Mouse (Mus musculus) lung, postnatal 0 days (tissue): ENCODE measurements at regions not wholly inside any gene's neighbourhood (a gene's known extent, or its start where the extent isn't known, plus 50 kb on each side); places are given as distances from the start of the nearest gene placed in this dataset.

Experiments
- ATAC-seq: fragments of 200-750 bp; cut with Nextera tagmentation; 2 replicates; pipeline ENCODE4 v1.8.0; 2017; ENCODE audit warnings: moderate library complexity
- DNase-seq: peaks from one replicate; pipeline ENCODE4 v3.0.0-alpha.2; 2016; ENCODE audit warnings: low spot score
- H3K27ac ChIP-seq: fragments of 300-500 bp; sonication (generic); 2 replicates; pipeline ENCODE4 v1.5.1; 2014; ENCODE audit warnings: antibody characterized with exemption, mild to moderate bottlenecking, low read length, mixed read lengths
- H3K27me3 ChIP-seq: fragments of 300-500 bp; sonication (generic); replicated peaks from 2 replicates; pipeline ENCODE4 v1.6.1; 2014; ENCODE audit warnings: low read length, mixed read lengths; ENCODE audit not compliant: insufficient read depth
- H3K36me3 ChIP-seq: fragments of 300-500 bp; sonication (generic); 2 replicates; pipeline ENCODE4 v1.6.1; 2014; ENCODE audit warnings: low read length, mixed read lengths; ENCODE audit not compliant: insufficient read depth
- H3K4me1 ChIP-seq: fragments of 300-500 bp; sonication (generic); 2 replicates; pipeline ENCODE4 v1.6.1; 2014; ENCODE audit warnings: antibody characterized with exemption, low read depth, low read length, mixed read lengths; ENCODE audit not compliant: insufficient read depth
- H3K4me2 ChIP-seq: fragments of 300-500 bp; sonication (generic); replicated peaks from 2 replicates; pipeline ENCODE4 v1.6.1; 2014; ENCODE audit warnings: low read depth, mild to moderate bottlenecking, low read length, moderate library complexity, mixed read lengths
- H3K4me3 ChIP-seq: fragments of 300-500 bp; sonication (generic); 2 replicates; pipeline ENCODE4 v1.5.1; 2014; ENCODE audit warnings: low read depth, low read length
- H3K9ac ChIP-seq: fragments of 300-500 bp; sonication (generic); replicated peaks from 2 replicates; pipeline ENCODE4 v1.6.1; 2014; ENCODE audit warnings: low read depth, mild to moderate bottlenecking
- H3K9me3 ChIP-seq: fragments of 300-500 bp; sonication (generic); 2 replicates; pipeline ENCODE4 v1.6.1; 2016; ENCODE audit warnings: low read length, mixed read lengths
- CTCF ChIP-seq: IDR thresholded peaks from 2 replicates; pipeline ENCODE4 v1.5.1; 2016; ENCODE audit warnings: antibody characterized with exemption, mild to moderate bottlenecking
- EP300 ChIP-seq: IDR thresholded peaks from 2 replicates; pipeline ENCODE4 v1.6.1; 2016; ENCODE audit warnings: antibody characterized with exemption, mild to moderate bottlenecking, control low read depth
- WGBS: fragments of 180-500 bp; shearing (Covaris S2); extraction: QIAGEN DNeasy Blood & Tissue Kit; methylation state at CpG from one replicate; pipeline ENCODE4 v1.1.7; 2014; 5-methylcytosine and 5-hydroxymethylcytosine counted together

DNA sequence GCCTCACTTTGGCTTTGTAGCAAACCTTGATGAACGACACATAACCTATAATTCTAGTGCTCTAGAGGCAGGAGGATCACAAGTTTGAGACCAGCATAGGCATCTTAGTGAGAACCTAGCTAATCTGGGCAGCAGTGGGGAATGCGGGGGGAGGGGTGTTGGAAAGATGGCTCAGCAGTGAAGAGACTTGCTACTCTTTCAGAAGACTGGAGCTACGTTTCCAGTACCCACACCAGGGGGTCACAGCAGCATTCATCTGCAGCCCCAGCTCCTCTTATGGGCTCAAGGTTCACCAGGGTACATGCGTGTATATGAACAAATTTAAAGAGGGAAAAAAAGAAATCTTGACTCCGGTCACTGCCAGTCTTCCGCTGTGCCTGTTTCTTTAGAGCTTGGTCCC is 55.5 kb upstream of the Nkx1-1 start:
- no peak overlapping the region for H3K4me2 ChIP-seq
- H3K27me3 ChIP-seq, result no peaks in the 10 kb centered on the region
- no peak overlapping the region for H3K27ac ChIP-seq
- no peaks in the 10 kb centered on the region for H3K9me3 ChIP-seq
- ATAC-seq (no peak), DNase-seq (no peak)
- no peaks in the 10 kb centered on the region for H3K36me3 ChIP-seq
- H3K4me1 ChIP-seq, result no peaks in the 10 kb centered on the region
- WGBS, result 68% methylated on average over 6 of the region's 6 CpGs
- H3K9ac ChIP-seq, result no peak overlapping the region
- TF ChIP-seq EP300 (no peak), CTCF (no peak)
- no peak overlapping the region for H3K4me3 ChIP-seq

DNA sequence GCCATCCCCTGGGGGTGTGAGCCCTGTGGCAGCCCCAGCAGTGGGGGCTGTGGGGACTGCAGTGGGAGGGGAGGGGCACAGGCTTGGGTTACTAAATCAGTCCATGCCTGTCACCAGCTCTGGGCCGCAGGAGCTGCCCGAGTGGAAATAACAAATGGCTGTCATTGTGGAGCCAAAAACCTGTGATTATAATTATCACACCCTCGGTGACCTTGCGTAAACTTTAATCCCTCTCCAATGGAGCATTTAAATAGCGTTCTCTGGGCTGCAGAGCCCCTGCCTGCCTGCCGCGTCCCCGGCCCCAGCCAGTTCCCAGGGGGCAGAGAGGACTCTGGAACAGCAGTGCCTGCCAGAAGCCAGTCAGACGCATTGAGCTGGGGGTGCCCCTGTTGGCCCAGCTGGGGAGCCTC is 54.4 kb upstream of the Nkx1-1 start:
- TF ChIP-seq CTCF, result no peak
- TF ChIP-seq EP300, result no peak
- Histone ChIP-seq H3K4me1 (no peaks in the 10 kb centered on the region), H3K4me3 (no peak overlapping the region), H3K27me3 (no peaks in the 10 kb centered on the region), H3K4me2 (no peak overlapping the region), H3K9me3 (no peaks in the 10 kb centered on the region), H3K36me3 (no peaks in the 10 kb centered on the region), H3K9ac (no peak overlapping the region), H3K27ac (no peak overlapping the region)
- DNase-seq (no peak), ATAC-seq (no peak)
- WGBS, result 15% methylated on average over 9 of the region's 9 CpGs

DNA sequence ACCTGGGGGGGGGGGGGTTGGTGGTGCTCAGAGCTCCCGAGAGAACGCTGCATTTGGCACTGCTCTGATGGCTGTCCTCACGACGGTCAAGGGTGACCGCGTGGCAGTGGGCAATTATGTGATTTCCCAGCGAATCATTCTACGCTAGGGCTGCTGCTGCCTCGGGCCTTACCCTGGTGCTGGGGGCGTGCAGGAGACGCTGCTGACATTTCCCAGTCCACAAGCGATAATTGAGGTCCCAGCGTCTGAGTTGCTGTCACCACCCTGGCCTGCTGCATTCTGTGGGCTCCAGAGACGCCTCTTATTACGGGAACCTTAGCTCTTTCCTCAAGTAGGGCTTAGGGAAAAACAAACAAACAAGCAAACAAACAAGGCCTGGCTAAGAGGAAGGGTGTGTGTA is 52.0 kb upstream of the Nkx1-1 start:
- TF ChIP-seq EP300 (no peak), CTCF (no peak)
- no peaks in the 10 kb centered on the region for H3K27me3 ChIP-seq
- H3K9ac ChIP-seq, result no peak overlapping the region
- no peaks in the 10 kb centered on the region for H3K9me3 ChIP-seq
- DNase-seq (no peak), ATAC-seq (no peak)
- no peak overlapping the region for H3K4me2 ChIP-seq
- H3K27ac ChIP-seq, result no peak overlapping the region
- no peak overlapping the region for H3K4me3 ChIP-seq
- H3K36me3 ChIP-seq, result no peaks in the 10 kb centered on the region
- WGBS, result 52% methylated on average over 15 of the region's 15 CpGs
- no peaks in the 10 kb centered on the region for H3K4me1 ChIP-seq
